Mouse (Mus musculus): ENCODE measurements around the gene Zranb3.

GRCm38 (mm10) chr1:127976106-127976505 is 126.7 kb downstream of the Zranb3 start:
- TF ChIP-seq CTCF (IDR thresholded peaks at IDR 0.05; ENCODE audit: extremely low read depth, insufficient read depth, insufficient read length, insufficient replicate concordance) = no peak
- TF ChIP-seq POLR2A (IDR thresholded peaks at IDR 0.05; ENCODE audit: low read depth, low read length) = no peak
